Mouse (Mus musculus) retina, embryonic 14.5 days (tissue): Measurements from ENCODE around the gene Ppp2r5c.
A peak's percentile ranks its signal among the peaks of the same experiment; 100 is the strongest.

Experiments used
- DNase-seq: peaks from one replicate; pipeline ENCODE4 v3.0.0-alpha.2; 2015; ENCODE audit warnings: low spot score

The Ppp2r5c gene

GRCm38 (mm10) chr12:110558175-110558574, 111.3 kb downstream of the Ppp2r5c start:
- DNase-seq: no peak

GRCm38 (mm10) chr12:110563383-110563782, 116.5 kb downstream of the Ppp2r5c start:
- DNase-seq: peak; percentile 1

GRCm38 (mm10) chr12:110564848-110565247, 117.9 kb downstream of the Ppp2r5c start:
- no peak for DNase-seq

GRCm38 (mm10) chr12:110566366-110566765, 119.4 kb downstream of the Ppp2r5c start:
- DNase-seq: no peak

DNA sequence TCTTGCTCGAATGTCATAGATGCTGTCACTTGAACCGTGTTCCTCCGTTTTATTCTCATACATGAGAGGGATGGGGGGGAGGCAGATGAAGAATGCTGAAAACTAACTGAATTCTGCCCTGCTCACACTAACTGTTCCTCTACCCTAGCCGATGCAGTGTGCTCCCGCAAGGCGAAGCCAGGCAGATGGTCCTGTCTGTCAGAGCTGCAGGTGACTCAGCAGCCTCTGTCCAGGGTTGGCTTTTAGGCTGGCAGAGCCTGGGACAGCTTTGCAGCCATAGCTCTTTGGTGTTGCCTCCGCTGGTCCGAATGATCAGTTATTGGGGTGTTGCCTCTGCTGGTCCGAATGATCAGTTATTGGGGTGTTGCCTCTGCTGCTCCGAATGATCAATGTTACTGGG, 124.1 kb downstream of the Ppp2r5c start:
- no peak for DNase-seq

- DNase-seq: no peak
These were observed 125.4 kb downstream of the Ppp2r5c start for GRCm38 (mm10) chr12:110572351-110572750.

GRCm38 (mm10) chr12:110573635-110574034, 126.7 kb downstream of the Ppp2r5c start:
- no peak for DNase-seq

GRCm38 (mm10) chr12:110575926-110576325, 129.0 kb downstream of the Ppp2r5c start:
- DNase-seq: no peak

DNA sequence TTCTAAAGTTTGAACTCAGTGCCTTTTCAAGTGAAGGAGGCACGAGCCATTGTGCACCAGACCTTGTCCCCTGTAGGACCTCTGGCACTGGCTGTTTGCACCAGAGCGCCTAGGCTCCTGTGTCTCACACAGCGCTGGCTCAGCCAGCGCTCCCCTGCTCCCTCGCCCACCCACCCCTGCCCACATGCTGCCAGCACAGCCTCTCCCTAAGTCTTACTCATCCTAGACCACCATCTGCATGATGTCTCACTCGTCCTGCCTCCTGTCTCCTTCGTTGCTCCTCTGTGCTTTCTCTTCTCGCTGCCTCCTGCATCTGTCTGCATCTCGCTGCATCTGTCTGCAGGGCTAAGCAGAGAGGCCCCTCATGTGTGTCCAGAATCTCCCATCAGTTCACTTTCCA, 131.4 kb downstream of the Ppp2r5c start:
- no peak for DNase-seq

DNA sequence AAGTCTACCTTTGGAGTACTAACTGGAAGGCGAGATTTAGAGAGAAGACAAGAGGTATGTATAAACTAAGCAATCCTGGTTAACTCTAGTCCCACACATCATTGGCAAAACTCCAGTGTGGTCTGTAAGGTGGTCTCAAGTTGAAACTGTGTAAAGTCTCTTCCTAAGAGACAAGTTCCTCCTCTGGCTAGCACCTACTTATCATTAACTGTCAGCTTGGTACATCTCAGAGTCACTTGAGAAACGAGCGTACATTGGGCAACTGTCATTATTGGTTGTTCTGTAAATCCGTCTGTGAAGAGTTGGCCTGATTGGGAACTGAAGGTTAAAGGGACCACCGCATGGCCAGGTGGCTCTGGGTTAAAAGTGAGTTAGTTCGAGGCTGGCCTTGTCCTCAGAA, 141.7 kb downstream of the Ppp2r5c start:
- DNase-seq: no peak

DNA sequence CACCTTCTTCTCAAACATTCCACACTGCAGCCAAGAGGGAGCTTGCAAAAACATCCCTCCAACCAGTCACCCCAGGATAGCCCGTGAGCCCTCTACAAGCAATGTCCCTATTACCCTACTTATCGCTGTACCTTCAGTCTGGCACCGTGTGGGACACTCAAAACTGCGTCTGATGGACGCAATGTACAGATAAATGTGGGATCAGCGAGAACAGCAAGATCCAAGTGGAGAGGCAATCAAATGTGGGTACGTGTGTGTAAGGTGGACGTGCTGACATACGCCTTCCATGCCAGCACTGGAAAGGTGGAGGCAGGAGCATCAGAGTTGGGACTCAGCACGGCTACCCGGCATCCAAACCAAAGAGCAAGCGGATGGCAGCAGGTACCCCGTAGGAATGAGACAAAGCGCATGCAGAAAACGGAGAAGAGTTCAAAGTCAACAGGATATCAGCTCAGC, 143.9 kb downstream of the Ppp2r5c start:
- DNase-seq: peak; percentile 3

GRCm38 (mm10) chr12:110591260-110591883, 144.5 kb downstream of the Ppp2r5c start:
- DNase-seq: peak; percentile 100

- peak; percentile 91 for DNase-seq
These were observed 151.6 kb downstream of the Ppp2r5c start for GRCm38 (mm10) chr12:110598527-110598926.

GRCm38 (mm10) chr12:110599791-110600190, 152.9 kb downstream of the Ppp2r5c start:
- DNase-seq: no peak

DNA sequence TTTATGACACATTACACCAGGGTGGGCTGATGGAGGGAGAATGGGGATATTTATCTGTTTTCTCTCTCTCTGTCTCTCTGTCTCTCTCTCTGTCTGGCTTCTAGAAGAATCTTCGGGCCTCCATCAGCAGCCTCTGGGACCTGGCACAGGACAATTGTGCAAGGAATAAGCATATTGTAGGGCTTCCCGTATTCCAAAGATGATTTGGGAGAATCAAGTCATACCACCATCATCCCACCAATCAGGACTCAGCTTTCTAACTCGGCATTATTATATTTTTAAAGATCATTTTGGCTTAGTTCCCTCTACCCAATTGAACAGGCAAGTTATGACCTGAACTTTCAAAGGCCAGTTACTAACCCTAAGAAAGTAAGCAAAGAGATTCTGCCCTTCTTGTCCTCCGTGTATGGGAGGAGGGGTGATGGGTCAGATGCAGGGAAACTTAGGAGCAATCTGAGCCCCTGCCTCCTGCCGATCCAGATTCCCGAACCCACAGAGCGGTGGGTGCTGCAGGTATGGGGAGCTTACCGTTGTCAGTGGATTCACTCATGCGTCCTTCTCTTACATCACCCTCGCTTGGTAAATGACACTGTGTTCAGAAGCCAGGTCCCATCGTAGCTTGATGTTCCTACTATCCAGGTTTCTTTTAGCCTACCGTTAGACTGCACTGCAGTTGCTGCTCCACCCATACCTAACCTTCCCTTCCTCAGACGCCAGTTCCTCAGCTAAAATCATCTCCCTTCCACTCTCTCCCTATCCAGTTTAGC, 153.5 kb downstream of the Ppp2r5c start:
- DNase-seq: peak; percentile 2

DNA sequence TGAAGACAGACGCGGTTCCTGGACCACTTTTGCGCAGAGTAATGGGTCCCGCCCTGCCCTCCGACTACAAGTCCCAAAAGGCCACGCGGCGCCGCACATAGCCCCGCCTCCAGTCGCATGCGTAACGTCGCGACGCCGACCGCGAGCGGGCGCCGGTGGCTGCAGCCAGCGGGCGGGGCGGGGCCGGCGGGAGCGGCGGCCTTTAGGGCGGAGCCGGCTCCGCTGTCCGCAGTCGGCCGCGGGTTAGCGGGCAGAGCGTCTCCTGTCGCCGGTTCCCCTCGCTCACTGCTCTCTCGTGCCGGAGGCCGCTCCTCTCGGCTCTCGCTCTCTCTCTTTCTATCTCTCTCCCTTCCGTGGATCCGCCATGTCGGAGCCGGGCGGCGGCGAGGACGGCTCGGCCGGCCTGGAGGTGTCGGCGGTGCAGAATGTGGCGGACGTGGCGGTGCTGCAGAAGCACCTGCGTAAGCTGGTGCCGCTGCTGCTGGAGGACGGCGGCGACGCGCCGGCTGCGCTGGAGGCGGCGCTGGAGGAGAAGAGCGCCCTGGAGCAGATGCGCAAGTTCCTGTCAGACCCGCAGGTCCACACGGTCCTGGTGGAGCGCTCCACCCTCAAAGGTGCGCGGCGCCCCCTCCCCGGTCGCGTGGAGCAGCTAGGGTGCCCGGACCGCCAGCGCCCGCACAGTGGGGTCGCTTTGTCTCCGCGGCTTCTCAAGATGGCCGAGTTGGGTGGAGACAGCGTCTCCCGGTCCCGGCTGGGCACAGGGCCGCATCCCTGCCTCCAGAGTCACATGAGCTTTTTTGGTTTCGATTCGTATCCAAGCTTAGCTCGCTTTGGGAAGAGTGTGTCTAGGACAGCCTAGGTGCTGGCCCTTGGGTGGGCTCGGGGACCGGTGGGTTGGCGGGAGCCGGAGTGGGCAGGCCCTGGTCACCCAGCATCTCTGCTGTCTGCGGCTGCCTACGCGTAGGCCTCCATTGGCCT, 154.6 kb downstream of the Ppp2r5c start, which contains the start of gene Dync1h1:
TSS of gene Dync1h1 (plus strand) at position 212 of the 978 bp plus-strand sequence.
- peak; percentile 95 for DNase-seq

- no peak for DNase-seq
These were observed 159.2 kb downstream of the Ppp2r5c start for GRCm38 (mm10) chr12:110606161-110606560.

DNA sequence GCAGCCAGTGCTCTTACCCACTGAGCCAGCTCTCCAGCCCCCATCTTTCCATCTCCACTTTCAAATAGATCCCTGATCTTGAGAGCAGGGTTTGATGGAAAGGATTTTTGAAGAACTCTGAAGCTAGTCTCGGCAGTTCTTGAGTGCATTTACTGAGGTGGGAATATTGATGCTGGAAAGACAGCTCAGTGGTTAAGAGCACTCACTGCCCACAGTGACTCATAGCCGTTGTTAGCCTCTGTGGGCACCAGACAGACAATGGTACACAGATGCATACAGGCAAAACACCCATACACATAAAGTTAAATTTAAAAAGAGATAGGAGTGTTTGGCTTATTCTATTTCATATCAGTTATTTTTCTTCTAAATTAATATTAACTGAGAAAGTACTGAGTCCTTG, 159.8 kb downstream of the Ppp2r5c start:
- no peak for DNase-seq

DNA sequence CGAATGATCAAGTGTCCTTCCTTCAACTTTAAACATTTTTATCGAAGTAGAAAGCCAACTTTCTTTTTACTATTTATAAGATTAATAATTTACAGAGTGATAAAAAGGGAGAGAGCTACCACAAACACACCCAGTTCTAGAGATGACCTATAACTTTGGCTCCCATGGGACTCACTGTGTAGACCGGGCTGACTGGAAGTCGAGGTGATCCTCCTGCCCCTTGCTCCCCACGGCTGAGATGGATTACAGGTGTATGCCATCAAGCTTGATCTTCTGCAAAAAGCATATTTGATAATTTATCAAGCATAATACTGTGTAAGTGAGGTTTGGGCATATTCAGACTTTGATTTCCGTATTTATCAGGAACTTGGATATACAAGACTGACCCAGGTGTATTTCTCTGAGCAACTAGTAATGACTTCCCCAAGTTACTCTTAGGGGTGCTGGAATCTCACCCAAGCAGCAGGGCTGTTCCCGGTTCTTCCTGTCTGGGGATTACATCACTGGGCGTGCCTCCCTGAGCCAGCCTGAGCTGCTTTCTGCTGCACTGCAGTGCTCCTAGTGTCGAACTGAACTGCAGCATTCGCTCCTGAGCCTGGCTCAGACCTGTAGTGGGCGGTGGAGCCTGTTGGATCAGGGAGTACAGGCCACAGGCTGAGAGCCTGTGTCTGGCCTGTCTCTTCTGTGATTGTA, 161.7 kb downstream of the Ppp2r5c start:
- peak; percentile 15 for DNase-seq

GRCm38 (mm10) chr12:110609153-110609497, 162.2 kb downstream of the Ppp2r5c start:
- no peak for DNase-seq

DNA sequence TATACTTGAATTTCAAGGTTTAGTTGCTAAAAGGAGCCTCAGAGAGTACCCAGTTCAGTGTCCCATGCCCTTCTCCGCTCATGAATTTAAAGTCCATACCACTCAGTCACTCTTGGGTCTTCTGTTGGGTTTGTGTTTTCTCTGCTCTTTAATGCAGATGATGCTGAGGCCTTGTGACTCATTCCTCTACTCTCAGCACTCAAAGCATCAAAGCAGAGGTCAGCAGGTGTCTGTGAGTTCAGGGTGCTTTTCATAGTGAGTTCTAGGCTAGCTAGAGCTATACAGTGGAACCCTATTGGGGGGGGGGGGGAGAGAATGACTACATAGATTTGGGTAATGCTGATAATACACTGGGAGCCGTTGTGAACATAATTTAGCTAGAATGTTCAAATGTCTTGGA, 163.8 kb downstream of the Ppp2r5c start:
- DNase-seq: no peak

GRCm38 (mm10) chr12:110630056-110630455, 183.1 kb downstream of the Ppp2r5c start:
- no peak for DNase-seq
